27 mouse cellular contexts compared by ENCODE assay signal in genomic region chr19:24111581-24111980, GRCm38 (mm10).
DNase-seq lines count a peak whose midpoint lies in the region; ATAC-seq and TF ChIP-seq lines count a peak whose summit lies in the region.
"Had no signal": no experiment of that assay in that cellular context is flagged by ENCODE, and none has a peak within 500 bp of the region (broad histone marks: within the 10 kb centered on the region; RNA-seq: fewer than 3 reads in every experiment).

No protein-coding gene starts in this region.

- DNase-seq in 3T3-L1 (ENCODE audit: low read depth, low spot score) (peak; percentile 54), 416B (ENCODE audit: low read depth) (peak; percentile 37), ES-E14 (ENCODE audit: low read depth, low spot score) (no peak), WW6 (ENCODE audit: low read depth, low spot score) (peak; percentile 40)
- DNase-seq in cerebellum, postnatal 4 days (ENCODE audit: low spot score in 2 of 2): no peak
- DNase-seq in urinary bladder, adult 18-20 months (ENCODE audit: low spot score in 2 of 2): no peak
- DNase-seq in thymus, adult 2 months: no peak
- DNase-seq in liver, postnatal 0 days: no peak
- DNase-seq: adrenal gland, adult 2 months; adrenal gland, postnatal 25 days; B cell, adult 2 months; cerebellum, adult 11-12 months; cerebellum, adult 8-10 months; cerebellum, postnatal 14 days; forebrain, postnatal 0 days; gastrocnemius, adult 2 months; gastrocnemius, postnatal 14 days had no signal

- 0 out of 2 replicates have a peak overlapping the region, but pooled peaks have one; percentile 1 for H3K9ac ChIP-seq in ES-E14 (ENCODE audit: insufficient read depth, low read depth, low read length, poor library complexity, severe bottlenecking)
- no peak overlapping the region for H3K9ac ChIP-seq in liver, postnatal 0 days (replicated peaks)
- H3K9ac ChIP-seq: embryonic facial prominence, embryonic 12.5 days; embryonic facial prominence, embryonic 15.5 days; forebrain, postnatal 0 days; hindbrain, embryonic 13.5 days; intestine, embryonic 15.5 days had no signal

- 99% methylated on average over 7 of the region's 7 CpGs for WGBS in thymus, adult 2 months
- WGBS in liver, postnatal 0 days (ENCODE audit: insufficient replicate concordance): 89% methylated on average over 7 of the region's 7 CpGs

- no peak overlapping the region for H3K27ac ChIP-seq in ES-E14 (ENCODE audit: insufficient read depth, low read depth, low read length, poor library complexity, severe bottlenecking)
- no peak overlapping the region for H3K27ac ChIP-seq in thymus, adult 2 months (ENCODE audit: control insufficient read depth, insufficient read depth, low read length)
- H3K27ac ChIP-seq in liver, postnatal 0 days (ENCODE audit: low read depth): no peak overlapping the region
- H3K27ac ChIP-seq: embryonic facial prominence, embryonic 12.5 days; embryonic facial prominence, embryonic 15.5 days; gastrocnemius, adult 2 months; hindbrain, embryonic 10.5 days; hindbrain, embryonic 13.5 days; intestine, embryonic 15.5 days had no signal

- ATAC-seq in liver, postnatal 0 days: no peak
- ATAC-seq: forebrain, embryonic 14.5 days; forebrain, postnatal 0 days; hindbrain, embryonic 16.5 days; intestine, embryonic 15.5 days had no signal

- H3K4me2 ChIP-seq in liver, postnatal 0 days (ENCODE audit: low read depth, low read length): no peak overlapping the region
- H3K4me2 ChIP-seq: embryonic facial prominence, embryonic 12.5 days; embryonic facial prominence, embryonic 15.5 days; heart, embryonic 11.5 days; hindbrain, embryonic 13.5 days; intestine, embryonic 15.5 days had no signal

- H3K4me1 ChIP-seq in ES-E14 (ENCODE audit: control insufficient read depth in 2 of 2, insufficient read depth in 2 of 2, low read length in 2 of 2, poor library complexity in 1 of 2): no peaks in the 10 kb centered on the region
- H3K4me1 ChIP-seq in thymus, adult 2 months (replicated peaks; ENCODE audit: control insufficient read depth, insufficient read depth, low read length): no peaks in the 10 kb centered on the region
- H3K4me1 ChIP-seq in liver, postnatal 0 days (ENCODE audit: insufficient read depth): no peaks in the 10 kb centered on the region
- H3K4me1 ChIP-seq: embryonic facial prominence, embryonic 12.5 days; embryonic facial prominence, embryonic 15.5 days; hindbrain, embryonic 10.5 days; hindbrain, embryonic 13.5 days; intestine, embryonic 15.5 days had no signal

- H3K36me3 ChIP-seq in ES-E14 (ENCODE audit: control insufficient read depth, insufficient read depth, low read length, poor library complexity, severe bottlenecking): peaks cover 42% of the 10 kb centered on the region
- no peaks in the 10 kb centered on the region for H3K36me3 ChIP-seq in thymus, adult 2 months (ENCODE audit: control insufficient read depth, insufficient read depth, low read length)
- peaks cover 65% of the 10 kb centered on the region for H3K36me3 ChIP-seq in liver, postnatal 0 days (replicated peaks; ENCODE audit: insufficient read depth, low read length)
- H3K36me3 ChIP-seq: G1E had no signal

- no peak for TF ChIP-seq POLR2A in thymus, adult 2 months (IDR thresholded peaks at IDR 0.05; ENCODE audit: control insufficient read depth, extremely low read depth, insufficient read depth, low read length, poor library complexity)

- TF ChIP-seq CTCF in thymus, adult 2 months (IDR thresholded peaks at IDR 0.05; ENCODE audit: borderline replicate concordance, control insufficient read depth, extremely low read depth, insufficient read depth, low read length, poor library complexity): no peak
- TF ChIP-seq CTCF in liver, postnatal 0 days (IDR thresholded peaks at IDR 0.05; ENCODE audit: low read depth): no peak

- in situ Hi-C loops in ES-E14 (cut with MboI; ENCODE audit: low sequenced_read_pairs in 2 of 2, unreplicated experiment in 2 of 2): no loop called here

- H3K4me3 ChIP-seq in ES-E14 (ENCODE audit: insufficient read depth in 1 of 2, low read depth in 1 of 2, low read length in 2 of 2, poor library complexity in 1 of 2, severe bottlenecking in 1 of 2): peak overlapping the region; percentile 11 to 19; a peak in 3 of 4 replicates
- H3K4me3 ChIP-seq in thymus, adult 2 months (ENCODE audit: control insufficient read depth, insufficient read depth, low read length): no peak overlapping the region
- no peak overlapping the region for H3K4me3 ChIP-seq in liver, postnatal 0 days (ENCODE audit: low read depth, low read length)
- H3K4me3 ChIP-seq: embryonic facial prominence, embryonic 12.5 days; embryonic facial prominence, embryonic 15.5 days; gastrocnemius, adult 2 months; hindbrain, embryonic 10.5 days; hindbrain, embryonic 13.5 days; intestine, embryonic 15.5 days had no signal

- no peak for TF ChIP-seq EP300 in liver, postnatal 0 days (IDR thresholded peaks at IDR 0.05; ENCODE audit: low read depth)

- H3K9me3 ChIP-seq in ES-E14 (ENCODE audit: control insufficient read depth, insufficient read depth, low read depth, low read length): no peaks in the 10 kb centered on the region
- H3K9me3 ChIP-seq in liver, postnatal 0 days (ENCODE audit: low read length): peaks cover 9% of the 10 kb centered on the region
- H3K9me3 ChIP-seq: embryonic facial prominence, embryonic 12.5 days; embryonic facial prominence, embryonic 15.5 days; G1E; hindbrain, embryonic 10.5 days; hindbrain, embryonic 13.5 days; intestine, embryonic 15.5 days had no signal

- H3K27me3 ChIP-seq in thymus, adult 2 months (ENCODE audit: control insufficient read depth, insufficient read depth, low read length): no peaks in the 10 kb centered on the region
- H3K27me3 ChIP-seq in liver, postnatal 0 days (ENCODE audit: insufficient read depth, low read length): no peaks in the 10 kb centered on the region
- H3K27me3 ChIP-seq: CH12.LX; embryonic facial prominence, embryonic 12.5 days; embryonic facial prominence, embryonic 15.5 days; hindbrain, embryonic 13.5 days; intestine, embryonic 15.5 days had no signal

TF ChIP-seq in ES-E14, 5 proteins besides CTCF, POLR2A, EP300 and RAD21:
- TF ChIP-seq HCFC1 (IDR thresholded peaks at IDR 0.05; ENCODE audit: borderline replicate concordance, insufficient read depth, low read length): no peak
- TF ChIP-seq MAFK (IDR thresholded peaks at IDR 0.05; ENCODE audit: insufficient read depth, low read depth, low read length): no peak
- TF ChIP-seq ZNF384 (IDR thresholded peaks at IDR 0.05; ENCODE audit: low read depth, low read length): no peak
- TF ChIP-seq ZC3H11A (IDR thresholded peaks at IDR 0.05; ENCODE audit: borderline replicate concordance, low read depth, low read length): no peak
- TF ChIP-seq CHD2 (IDR thresholded peaks at IDR 0.05; ENCODE audit: low read depth, low read length): no peak

Comparison
In these comparisons a context has a peak if more than half of its experiments do, and no peak if none do; other contexts are left out.
1. DNase-seq: peak in 3T3-L1 (single experiment), 416B (single experiment) and WW6 (single experiment); none in ES-E14 (single experiment), cerebellum, postnatal 4 days (0 of 2), urinary bladder, adult 18-20 months (0 of 2), thymus, adult 2 months (single experiment) and liver, postnatal 0 days (single experiment).
2. H3K4me3 ChIP-seq: peak in ES-E14 (2 of 2); none in thymus, adult 2 months (single experiment) and liver, postnatal 0 days (single experiment).